Mouse (Mus musculus): ENCODE measurements around the gene Gm48551. TPM values are rescaled to one million over a fixed set of nuclear protein-coding genes. Genes with fewer than 3 reads are reported as not detected.
A peak's percentile ranks its signal among the peaks of the same experiment; 100 is the strongest.

Gm48551 gene
- polyA plus RNA-seq, 1 experiment = 2.2 TPM

GRCm38 (mm10) chr10:81402227-81402765 is 18.0 kb downstream of the Gm48551 start:
- peak overlapping the region; percentile 98 for H3K27ac ChIP-seq (ENCODE audit: insufficient read depth, low read depth, low read length)
- H3K4me3 ChIP-seq (ENCODE audit: insufficient read depth, low read length) = peak overlapping the region; percentile 39
- peaks cover 41% of the 10 kb centered on the region for H3K4me1 ChIP-seq (ENCODE audit: control insufficient read depth, insufficient read depth, low read length)
- TF ChIP-seq POLR2A (IDR thresholded peaks at IDR 0.05; ENCODE audit: borderline replicate concordance, low read depth, low read length) = no peak
- TF ChIP-seq CTCF (IDR thresholded peaks at IDR 0.05; ENCODE audit: low read depth, low read length) = no peak

GRCm38 (mm10) chr10:81403511-81403910 is 19.2 kb downstream of the Gm48551 start:
- no peak overlapping the region for H3K27ac ChIP-seq (ENCODE audit: insufficient read depth, low read depth, low read length)
- TF ChIP-seq POLR2A (IDR thresholded peaks at IDR 0.05; ENCODE audit: borderline replicate concordance, low read depth, low read length) (no peak), CTCF (IDR thresholded peaks at IDR 0.05; ENCODE audit: low read depth, low read length) (no peak)
- peaks cover 48% of the 10 kb centered on the region for H3K4me1 ChIP-seq (ENCODE audit: control insufficient read depth, insufficient read depth, low read length)
- H3K4me3 ChIP-seq (ENCODE audit: insufficient read depth, low read length) = no peak overlapping the region

GRCm38 (mm10) chr10:81404082-81404481 is 19.8 kb downstream of the Gm48551 start:
- Histone ChIP-seq H3K27ac (ENCODE audit: insufficient read depth, low read depth, low read length) (no peak overlapping the region), H3K4me1 (ENCODE audit: control insufficient read depth, insufficient read depth, low read length) (peaks cover 50% of the 10 kb centered on the region), H3K4me3 (ENCODE audit: insufficient read depth, low read length) (no peak overlapping the region)
- no peak for TF ChIP-seq CTCF (IDR thresholded peaks at IDR 0.05; ENCODE audit: low read depth, low read length)
- no peak for TF ChIP-seq POLR2A (IDR thresholded peaks at IDR 0.05; ENCODE audit: borderline replicate concordance, low read depth, low read length)

GRCm38 (mm10) chr10:81404720-81405119 is 20.5 kb downstream of the Gm48551 start:
- no peak overlapping the region for H3K4me3 ChIP-seq (ENCODE audit: insufficient read depth, low read length)
- H3K27ac ChIP-seq (ENCODE audit: insufficient read depth, low read depth, low read length) = peak overlapping the region; percentile 16
- TF ChIP-seq POLR2A (IDR thresholded peaks at IDR 0.05; ENCODE audit: borderline replicate concordance, low read depth, low read length) (no peak), CTCF (IDR thresholded peaks at IDR 0.05; ENCODE audit: low read depth, low read length) (no peak)
- H3K4me1 ChIP-seq (ENCODE audit: control insufficient read depth, insufficient read depth, low read length) = peaks cover 54% of the 10 kb centered on the region

GRCm38 (mm10) chr10:81405588-81406201 is 21.4 kb downstream of the Gm48551 start:
- TF ChIP-seq POLR2A (IDR thresholded peaks at IDR 0.05; ENCODE audit: borderline replicate concordance, low read depth, low read length) (no peak), CTCF (IDR thresholded peaks at IDR 0.05; ENCODE audit: low read depth, low read length) (peak; percentile 96)
- H3K27ac ChIP-seq (ENCODE audit: insufficient read depth, low read depth, low read length) = peak overlapping the region; percentile 38

GRCm38 (mm10) chr10:81406504-81407440 is 22.5 kb downstream of the Gm48551 start:
- peaks cover 59% of the 10 kb centered on the region for H3K4me1 ChIP-seq (ENCODE audit: control insufficient read depth, insufficient read depth, low read length)
- H3K4me3 ChIP-seq (ENCODE audit: insufficient read depth, low read length) = peak overlapping the region; percentile 61
- H3K27ac ChIP-seq (ENCODE audit: insufficient read depth, low read depth, low read length) = peak overlapping the region; percentile 59
- TF ChIP-seq POLR2A (IDR thresholded peaks at IDR 0.05; ENCODE audit: borderline replicate concordance, low read depth, low read length) (no peak), CTCF (IDR thresholded peaks at IDR 0.05; ENCODE audit: low read depth, low read length) (no peak)

More at GRCm38 (mm10) chr10:81405588-81406201, 21.4 kb downstream of the Gm48551 start:
- peaks cover 59% of the 10 kb centered on the region for H3K4me1 ChIP-seq (ENCODE audit: control insufficient read depth, insufficient read depth, low read length)
- H3K4me3 ChIP-seq (ENCODE audit: insufficient read depth, low read length) = no peak overlapping the region; the same call in 1 of the 2 replicates

GRCm38 (mm10) chr10:81407539-81408423 is 23.5 kb downstream of the Gm48551 start:
- no peak for TF ChIP-seq CTCF (IDR thresholded peaks at IDR 0.05; ENCODE audit: low read depth, low read length)
- no peak for TF ChIP-seq POLR2A (IDR thresholded peaks at IDR 0.05; ENCODE audit: borderline replicate concordance, low read depth, low read length)
- peak overlapping the region; percentile 61 for H3K4me3 ChIP-seq (ENCODE audit: insufficient read depth, low read length)
- peaks cover 54% of the 10 kb centered on the region for H3K4me1 ChIP-seq (ENCODE audit: control insufficient read depth, insufficient read depth, low read length)
- peak overlapping the region; percentile 89 for H3K27ac ChIP-seq (ENCODE audit: insufficient read depth, low read depth, low read length)

- H3K4me3 ChIP-seq (ENCODE audit: insufficient read depth, low read length) = no peak overlapping the region
- peak overlapping the region; percentile 89 for H3K27ac ChIP-seq (ENCODE audit: insufficient read depth, low read depth, low read length)
- H3K4me1 ChIP-seq (ENCODE audit: control insufficient read depth, insufficient read depth, low read length) = peaks cover 52% of the 10 kb centered on the region
- TF ChIP-seq POLR2A (IDR thresholded peaks at IDR 0.05; ENCODE audit: borderline replicate concordance, low read depth, low read length) (no peak), CTCF (IDR thresholded peaks at IDR 0.05; ENCODE audit: low read depth, low read length) (no peak)
Observed at GRCm38 (mm10) chr10:81408424-81408729, 24.1 kb downstream of the Gm48551 start.

- peak overlapping the region; percentile 89 for H3K27ac ChIP-seq (ENCODE audit: insufficient read depth, low read depth, low read length)
- TF ChIP-seq CTCF (IDR thresholded peaks at IDR 0.05; ENCODE audit: low read depth, low read length) (peak; percentile 35; the same call in 1 of the 2 replicates), POLR2A (IDR thresholded peaks at IDR 0.05; ENCODE audit: borderline replicate concordance, low read depth, low read length) (no peak)
- H3K4me1 ChIP-seq (ENCODE audit: control insufficient read depth, insufficient read depth, low read length) = peaks cover 55% of the 10 kb centered on the region
Observed at GRCm38 (mm10) chr10:81408871-81409291, 24.6 kb downstream of the Gm48551 start.

More at GRCm38 (mm10) chr10:81408871-81409291, 24.6 kb downstream of the Gm48551 start:
- no peak overlapping the region for H3K4me3 ChIP-seq (ENCODE audit: insufficient read depth, low read length)

All from bone marrow macrophage, adult 2 months (primary cell).